Mouse (Mus musculus) ES-Bruce4 (cell line): ENCODE data around the gene Bcl7c.

Experiments
- CTCF ChIP-seq: IDR thresholded peaks from one replicate; pipeline ENCODE4 v1.8.1; 2011; ENCODE audit warnings: low read depth, low read length
- POLR2A ChIP-seq: IDR thresholded peaks from one replicate; pipeline ENCODE4 v1.8.1; 2011; ENCODE audit warnings: low read length; ENCODE audit not compliant: insufficient read depth

DNA sequence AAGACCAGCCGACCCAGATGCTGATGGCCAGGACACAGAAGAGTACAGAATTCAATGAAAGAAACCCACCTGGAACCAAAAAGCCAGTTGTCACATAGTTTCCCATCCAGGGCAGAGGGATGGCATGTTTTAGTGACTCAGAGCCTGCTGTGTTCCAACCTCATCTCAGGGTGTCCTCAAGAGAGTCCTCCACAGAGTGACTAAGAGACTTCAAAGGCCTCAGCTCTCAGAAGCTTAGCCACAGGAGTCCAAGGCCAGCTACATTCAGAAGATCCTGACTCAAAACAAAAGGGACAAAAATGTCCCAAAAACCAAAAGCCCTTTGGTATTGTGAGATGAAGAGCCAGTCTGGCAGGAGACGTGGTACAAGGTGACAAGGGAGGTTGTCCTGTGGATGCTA is 29.9 kb downstream of the Bcl7c start:
- TF ChIP-seq CTCF (no peak), POLR2A (no peak)
